Mouse (Mus musculus) midbrain, embryonic 10.5 days (tissue): ENCODE data around the gene Ttc16. TPM values are rescaled to one million over a fixed set of nuclear protein-coding genes. Genes with fewer than 3 reads are reported as not detected.

Source experiments
- DNase-seq: peaks from one replicate; pipeline ENCODE4 v3.0.0-alpha.2; 2017; ENCODE audit warnings: low spot score
- H3K27ac ChIP-seq: fragments of 300-500 bp; sonication (generic); replicated peaks from 2 replicates; pipeline ENCODE4 v1.5.1; 2016; ENCODE audit warnings: mild to moderate bottlenecking
- H3K27me3 ChIP-seq: fragments of 300-500 bp; sonication (generic); 2 replicates; pipeline ENCODE4 v1.6.1; 2016; ENCODE audit warnings: low read depth, mild to moderate bottlenecking; ENCODE audit not compliant: poor library complexity, severe bottlenecking
- H3K36me3 ChIP-seq: fragments of 300-500 bp; sonication (generic); 2 replicates; pipeline ENCODE4 v1.6.1; 2016; ENCODE audit warnings: mild to moderate bottlenecking, moderate library complexity
- H3K4me1 ChIP-seq: fragments of 300-500 bp; sonication (generic); 2 replicates; pipeline ENCODE4 v1.6.1; 2016
- H3K4me3 ChIP-seq: fragments of 300-500 bp; sonication (generic); 2 replicates; pipeline ENCODE4 v1.5.1; 2016; ENCODE audit warnings: mild to moderate bottlenecking, moderate library complexity
- H3K9me3 ChIP-seq: fragments of 300-500 bp; sonication (generic); replicated peaks from 2 replicates; pipeline ENCODE4 v1.6.1; 2016; ENCODE audit warnings: mild to moderate bottlenecking
- WGBS: fragments of 180-500 bp; shearing (Covaris S2); methylation state at CpG from one replicate; pipeline ENCODE4 v1.1.7; 2016; 5-methylcytosine and 5-hydroxymethylcytosine counted together
- polyA plus RNA-seq: library from polyadenylated mRNA; unstranded; fragments of >200 nt; fragmentation: Nextera tagmentation; extraction: Ambion mirVana; gene quantifications from 2 replicates; pipeline ENCODE4 v1.2.1, GENCODE M21; 2016

The Ttc16 gene
- polyA plus RNA-seq, 1 experiment from 2014 or later, result 0.31 TPM

GRCm38 (mm10) chr2:32808816-32809566 lies 33.6 kb upstream of the Ttc16 start:
- H3K27me3 ChIP-seq, result no peaks in the 10 kb centered on the region
- no peak overlapping the region for H3K4me3 ChIP-seq
- H3K9me3 ChIP-seq, result no peaks in the 10 kb centered on the region
- 93% methylated on average over 14 of the region's 14 CpGs for WGBS
- H3K27ac ChIP-seq, result no peak overlapping the region
- no peak for DNase-seq
- H3K4me1 ChIP-seq, result peaks cover 10% of the 10 kb centered on the region
- H3K36me3 ChIP-seq, result peaks cover 79% of the 10 kb centered on the region

- H3K9me3 ChIP-seq, result no peaks in the 10 kb centered on the region
- DNase-seq, result no peak
- no peak overlapping the region; the same call in 1 of the 2 replicates for H3K27ac ChIP-seq
- H3K4me3 ChIP-seq, result no peak overlapping the region
- no peaks in the 10 kb centered on the region for H3K27me3 ChIP-seq
- peaks cover 3% of the 10 kb centered on the region; the same call in 1 of the 2 replicates for H3K4me1 ChIP-seq
- 86% methylated on average over 10 of the region's 10 CpGs for WGBS
- H3K36me3 ChIP-seq, result peaks cover 90% of the 10 kb centered on the region
Observed at GRCm38 (mm10) chr2:32798251-32798962, 23.0 kb upstream of the Ttc16 start.

GRCm38 (mm10) chr2:32795748-32796418 lies 20.4 kb upstream of the Ttc16 start:
- Histone ChIP-seq H3K4me1 (peaks cover 3% of the 10 kb centered on the region; the same call in 1 of the 2 replicates), H3K27me3 (no peaks in the 10 kb centered on the region), H3K4me3 (no peak overlapping the region), H3K9me3 (no peaks in the 10 kb centered on the region), H3K36me3 (peaks cover 77% of the 10 kb centered on the region), H3K27ac (no peak overlapping the region)
- WGBS, result 88% methylated on average over 13 of the region's 13 CpGs
- DNase-seq, result no peak

GRCm38 (mm10) chr2:32791297-32791696 lies 15.9 kb upstream of the Ttc16 start:
- Histone ChIP-seq H3K27me3 (no peaks in the 10 kb centered on the region), H3K36me3 (peaks cover 46% of the 10 kb centered on the region)
- 91% methylated on average over 6 of the region's 6 CpGs for WGBS

DNA sequence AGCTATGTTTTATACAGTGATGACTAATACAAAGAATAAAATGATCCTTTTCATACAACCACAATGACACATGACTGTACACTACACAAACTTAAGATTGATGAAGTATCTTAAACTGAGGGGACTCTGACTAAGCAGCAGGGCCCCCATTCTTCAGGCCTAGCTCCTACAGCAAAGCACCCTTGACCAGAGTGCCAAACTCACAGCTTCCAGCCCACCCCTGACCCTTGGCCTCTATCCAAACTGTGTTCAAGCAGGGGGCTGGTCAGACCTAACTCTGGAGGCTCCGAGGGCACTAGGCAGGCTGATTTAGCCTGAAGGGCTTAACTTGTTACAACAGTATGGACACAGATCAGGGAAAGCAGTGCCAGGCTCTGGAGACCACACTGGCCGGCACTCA lies 13.1 kb upstream of the Ttc16 start:
- no peaks in the 10 kb centered on the region for H3K27me3 ChIP-seq
- H3K36me3 ChIP-seq, result peaks cover 20% of the 10 kb centered on the region
- no peaks in the 10 kb centered on the region for H3K4me1 ChIP-seq
- no peak overlapping the region for H3K4me3 ChIP-seq
- no peak overlapping the region for H3K27ac ChIP-seq
- H3K9me3 ChIP-seq, result no peaks in the 10 kb centered on the region
- 76% methylated on average over 2 of the region's 2 CpGs for WGBS
- no peak for DNase-seq

More at GRCm38 (mm10) chr2:32791297-32791696, 15.9 kb upstream of the Ttc16 start:
- Histone ChIP-seq H3K4me1 (no peaks in the 10 kb centered on the region), H3K27ac (no peak overlapping the region), H3K9me3 (no peaks in the 10 kb centered on the region), H3K4me3 (no peak overlapping the region)
- no peak for DNase-seq

DNA sequence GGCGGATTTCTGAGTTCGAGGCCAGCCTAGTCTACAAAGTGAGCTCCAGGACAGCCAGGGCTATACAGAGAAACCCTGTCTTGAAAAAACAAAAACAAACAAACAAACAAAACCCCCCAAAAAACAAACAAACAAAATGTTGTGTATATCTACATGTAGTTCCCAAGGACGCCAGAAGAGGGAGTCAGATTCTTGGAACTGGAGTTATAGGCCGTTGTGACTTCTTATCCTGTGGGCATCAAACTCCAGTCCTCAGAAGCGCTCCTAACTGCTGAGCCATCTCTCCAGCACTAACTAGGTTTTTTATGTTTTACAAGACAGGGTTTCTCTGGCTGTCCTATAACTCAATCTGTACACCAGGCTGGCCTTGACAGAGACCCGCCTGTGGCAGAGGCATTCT lies 11.7 kb upstream of the Ttc16 start:
- Histone ChIP-seq H3K4me3 (no peak overlapping the region), H3K36me3 (peaks cover 12% of the 10 kb centered on the region), H3K27ac (no peak overlapping the region), H3K27me3 (no peaks in the 10 kb centered on the region), H3K9me3 (no peaks in the 10 kb centered on the region), H3K4me1 (no peaks in the 10 kb centered on the region)
- WGBS, result 68% methylated on average over 6 of the region's 6 CpGs
- DNase-seq, result no peak

- Histone ChIP-seq H3K4me3 (no peak within 1 kb of the TSS), H3K36me3 (no peaks in the 10 kb centered on the region; the same call in 1 of the 2 replicates), H3K27me3 (no peaks in the 10 kb centered on the region), H3K4me1 (peaks cover 4% of the 10 kb centered on the region; the same call in 1 of the 2 replicates), H3K9me3 (no peaks in the 10 kb centered on the region), H3K27ac (no peak within 1 kb of the TSS)
- no peak for DNase-seq
- 77% methylated on average over 4 of the region's 4 CpGs for WGBS
Observed at GRCm38 (mm10) chr2:32784048-32784681, 8.7 kb upstream of the Ttc16 start, which contains the start of gene Cfap157. Gene Cfap157 (minus strand): TSS chr2:32784428.

- 80% methylated on average over 6 of the region's 6 CpGs for WGBS
Observed at GRCm38 (mm10) chr2:32781710-32782109, 6.3 kb upstream of the Ttc16 start.

DNA sequence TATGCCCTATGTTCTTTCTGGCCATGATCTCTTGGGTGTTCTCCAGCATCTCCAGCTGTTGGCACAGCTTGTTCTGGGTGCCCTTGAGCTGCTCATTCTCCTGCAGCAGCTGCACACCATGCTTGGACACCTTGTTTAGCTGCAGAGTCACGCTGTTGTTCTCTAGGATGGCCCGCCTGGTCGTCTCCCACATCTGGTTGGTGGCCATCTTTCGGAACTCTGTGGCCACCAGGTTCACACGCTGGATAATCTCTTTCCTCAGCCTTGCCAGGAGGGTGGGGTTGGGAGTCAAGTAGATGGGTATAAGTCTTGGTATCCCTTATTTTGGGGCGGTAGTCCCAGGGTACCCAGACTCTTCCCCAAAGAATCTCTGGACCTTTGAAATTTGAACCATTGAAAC lies 4.3 kb upstream of the Ttc16 start:
- no peak for DNase-seq
- Histone ChIP-seq H3K4me3 (no peak overlapping the region), H3K27ac (no peak overlapping the region), H3K36me3 (no peaks in the 10 kb centered on the region), H3K27me3 (peaks cover 16% of the 10 kb centered on the region), H3K9me3 (no peaks in the 10 kb centered on the region), H3K4me1 (peaks cover 20% of the 10 kb centered on the region)
- 86% methylated on average over 6 of the region's 6 CpGs for WGBS

More at GRCm38 (mm10) chr2:32781710-32782109, 6.3 kb upstream of the Ttc16 start:
- Histone ChIP-seq H3K27ac (no peak overlapping the region), H3K9me3 (no peaks in the 10 kb centered on the region), H3K4me1 (peaks cover 4% of the 10 kb centered on the region; the same call in 1 of the 2 replicates), H3K4me3 (no peak overlapping the region), H3K27me3 (peaks cover 9% of the 10 kb centered on the region), H3K36me3 (no peaks in the 10 kb centered on the region)
- DNase-seq, result no peak

- 17% methylated on average over 8 of the region's 8 CpGs for WGBS
- Histone ChIP-seq H3K4me3 (no peak overlapping the region), H3K27me3 (peaks cover 16% of the 10 kb centered on the region), H3K9me3 (no peaks in the 10 kb centered on the region), H3K36me3 (no peaks in the 10 kb centered on the region), H3K27ac (no peak overlapping the region), H3K4me1 (peaks cover 22% of the 10 kb centered on the region)
- DNase-seq, result peak; percentile 60
Observed at GRCm38 (mm10) chr2:32779131-32779530, 3.7 kb upstream of the Ttc16 start.

DNA sequence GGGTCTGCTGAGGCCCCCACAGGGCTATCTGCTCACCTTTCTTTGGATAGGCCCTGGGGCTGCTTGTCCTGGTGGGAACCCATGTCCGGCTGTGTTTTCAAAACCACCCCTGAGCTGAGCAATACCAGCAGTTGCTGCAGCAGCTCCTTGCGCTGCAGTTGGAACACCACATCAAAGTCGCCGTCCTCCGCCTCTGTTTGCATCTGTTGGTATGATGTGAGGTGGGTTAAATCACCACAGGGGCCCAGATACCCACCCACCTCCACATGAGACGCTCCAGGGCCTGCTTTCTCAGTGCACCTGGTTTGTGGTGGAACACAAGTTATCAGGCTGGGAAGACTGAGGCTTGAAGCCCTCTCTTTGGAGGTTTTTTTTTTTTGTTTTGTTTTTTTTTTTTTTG lies 2.6 kb upstream of the Ttc16 start:
- peaks cover 22% of the 10 kb centered on the region for H3K4me1 ChIP-seq
- H3K4me3 ChIP-seq, result no peak overlapping the region
- DNase-seq, result no peak
- peaks cover 23% of the 10 kb centered on the region for H3K27me3 ChIP-seq
- H3K27ac ChIP-seq, result no peak overlapping the region
- no peaks in the 10 kb centered on the region for H3K36me3 ChIP-seq
- no peaks in the 10 kb centered on the region for H3K9me3 ChIP-seq
- 96% methylated on average over 6 of the region's 6 CpGs for WGBS

DNA sequence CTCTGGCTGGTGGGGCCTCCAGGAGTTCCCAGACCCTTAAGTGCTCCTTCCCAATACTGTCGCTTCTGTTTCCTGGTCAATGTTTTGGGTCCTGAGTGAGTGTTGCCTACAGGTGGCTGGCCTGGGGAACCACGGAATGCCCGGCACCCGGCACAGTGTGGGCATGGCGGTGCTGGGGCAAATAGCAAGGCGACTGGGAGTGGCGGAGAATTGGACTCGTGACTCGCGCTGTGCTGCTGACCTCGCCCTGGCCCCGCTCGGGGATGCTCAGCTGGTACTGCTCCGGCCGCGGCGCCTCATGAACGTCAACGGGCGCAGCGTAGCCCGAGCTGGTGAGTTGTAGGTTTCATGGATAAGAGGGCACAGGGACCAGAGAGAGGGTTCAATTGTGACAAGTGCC lies 759 bp upstream of the Ttc16 start:
- DNase-seq, result no peak
- Histone ChIP-seq H3K36me3 (no peaks in the 10 kb centered on the region), H3K27ac (no peak overlapping the region; the same call in 1 of the 2 replicates), H3K27me3 (peaks cover 32% of the 10 kb centered on the region), H3K4me3 (peak overlapping the region; percentile 60), H3K4me1 (peaks cover 32% of the 10 kb centered on the region), H3K9me3 (no peaks in the 10 kb centered on the region)
- 23% methylated on average over 22 of the region's 22 CpGs for WGBS
